Mouse (Mus musculus): ENCODE results near the gene Ccnt1. TPM values are rescaled to one million over a fixed set of nuclear protein-coding genes. Genes with fewer than 3 reads are reported as not detected.

Gene Ccnt1
- polyA plus RNA-seq, 2 experiments, result 19.4 to 45.3 TPM

- Histone ChIP-seq H3K36me3 (ENCODE audit: control insufficient read depth, insufficient read depth, low read length) (no peaks in the 10 kb centered on the region), H3K9me3 (ENCODE audit: control insufficient read depth, low read length) (no peaks in the 10 kb centered on the region), H3K9ac (ENCODE audit: low read depth, low read length, severe bottlenecking) (no peak within 1 kb of the TSS), H3K27me3 (ENCODE audit: control insufficient read depth, insufficient read depth, low read length) (no peaks in the 10 kb centered on the region), H3K4me3 (replicated peaks; ENCODE audit: low read length) (no peak within 1 kb of the TSS), H3K4me1 (ENCODE audit: control insufficient read depth, insufficient read depth, low read length) (no peaks in the 10 kb centered on the region), H3K27ac (replicated peaks; ENCODE audit: low read depth, low read length) (no peak within 1 kb of the TSS), H3K4me2 (replicated peaks; ENCODE audit: low read depth, low read length, severe bottlenecking) (no peak within 1 kb of the TSS)
- no peak for DNase-seq (ENCODE audit: low spot score)
- no peak for ATAC-seq (ENCODE audit: low FRiP score, low read depth)
- WGBS, result 56% methylated on average over 4 of the region's 4 CpGs
- TF ChIP-seq POLR2A (IDR thresholded peaks at IDR 0.05; ENCODE audit: borderline replicate concordance, extremely low read depth, insufficient read depth, insufficient read length), result no peak
Observed at GRCm38 (mm10) chr15:98492102-98492501, 78.6 kb downstream of the Ccnt1 start, which contains the start of gene Olfr279. Gene Olfr279, plus strand, starts transcription at chr15:98492402.

GRCm38 (mm10) chr15:98491332-98491731 lies 79.4 kb downstream of the Ccnt1 start:
- Histone ChIP-seq H3K27me3 (ENCODE audit: control insufficient read depth, insufficient read depth, low read length) (no peaks in the 10 kb centered on the region), H3K9me3 (ENCODE audit: control insufficient read depth, low read length) (no peaks in the 10 kb centered on the region), H3K4me2 (replicated peaks; ENCODE audit: low read depth, low read length, severe bottlenecking) (no peak overlapping the region), H3K4me3 (replicated peaks; ENCODE audit: low read length) (no peak overlapping the region), H3K9ac (ENCODE audit: low read depth, low read length, severe bottlenecking) (no peak overlapping the region), H3K36me3 (ENCODE audit: control insufficient read depth, insufficient read depth, low read length) (no peaks in the 10 kb centered on the region), H3K4me1 (ENCODE audit: control insufficient read depth, insufficient read depth, low read length) (no peaks in the 10 kb centered on the region), H3K27ac (replicated peaks; ENCODE audit: low read depth, low read length) (no peak overlapping the region)
- WGBS, result 88% methylated on average over 2 of the region's 2 CpGs
- no peak for DNase-seq (ENCODE audit: low spot score)
- no peak for TF ChIP-seq POLR2A (IDR thresholded peaks at IDR 0.05; ENCODE audit: borderline replicate concordance, extremely low read depth, insufficient read depth, insufficient read length)
- ATAC-seq (ENCODE audit: low FRiP score, low read depth), result no peak

Small RNAs within 50 kb of the gene (microRNA-seq; reads per million reads assigned to microRNA genes)
- gene Mir1291, result 0.92 reads per million

Other genes with a start within 250 kb of the Ccnt1 start
- gene Olfr284, start 229.9 kb downstream of the Ccnt1 start, polyA plus RNA-seq (2012; rRNA removed), result 0.10 TPM in 1 of 2 replicates, not detected in the other
- not detected in 2 replicates for gene Olfr284, start 229.9 kb downstream of the Ccnt1 start, polyA plus RNA-seq (2014; fragmentation: Nextera tagmentation; extraction: Ambion mirVana)
- 0.10 TPM in 1 of 2 replicates, not detected in the other for gene Olfr283, start 190.0 kb downstream of the Ccnt1 start, polyA plus RNA-seq (2012; rRNA removed)
- not detected in 2 replicates for gene Olfr283, start 190.0 kb downstream of the Ccnt1 start, polyA plus RNA-seq (2014; fragmentation: Nextera tagmentation; extraction: Ambion mirVana)
- gene Olfr282, start 139.7 kb downstream of the Ccnt1 start, polyA plus RNA-seq (2012; rRNA removed), result not detected in 2 replicates
- gene Olfr282, start 139.7 kb downstream of the Ccnt1 start, polyA plus RNA-seq (2014; fragmentation: Nextera tagmentation; extraction: Ambion mirVana), result not detected in 2 replicates
- gene Olfr281, start 118.3 kb downstream of the Ccnt1 start, polyA plus RNA-seq (2012; rRNA removed), result not detected in 2 replicates
- gene Olfr281, start 118.3 kb downstream of the Ccnt1 start, polyA plus RNA-seq (2014; fragmentation: Nextera tagmentation; extraction: Ambion mirVana), result not detected in 2 replicates
- not detected in 2 replicates for gene OR5BS1P, start 101.0 kb downstream of the Ccnt1 start, polyA plus RNA-seq (2012; rRNA removed)
- not detected in 2 replicates for gene OR5BS1P, start 101.0 kb downstream of the Ccnt1 start, polyA plus RNA-seq (2014; fragmentation: Nextera tagmentation; extraction: Ambion mirVana)
- gene Lalba, start 88.2 kb downstream of the Ccnt1 start, polyA plus RNA-seq (2012; rRNA removed), result 0.14 and 0.32 TPM in 2 replicates
- gene Lalba, start 88.2 kb downstream of the Ccnt1 start, polyA plus RNA-seq (2014; fragmentation: Nextera tagmentation; extraction: Ambion mirVana), result not detected in 2 replicates
- gene Olfr279, start 78.5 kb downstream of the Ccnt1 start, polyA plus RNA-seq (2012; rRNA removed), result not detected in 2 replicates
- not detected in 2 replicates for gene Olfr279, start 78.5 kb downstream of the Ccnt1 start, polyA plus RNA-seq (2014; fragmentation: Nextera tagmentation; extraction: Ambion mirVana)
- 99.8 and 105 TPM in 2 replicates for gene Kansl2, start 36.7 kb downstream of the Ccnt1 start, polyA plus RNA-seq (2012; rRNA removed)
- gene Kansl2, start 36.7 kb downstream of the Ccnt1 start, polyA plus RNA-seq (2014; fragmentation: Nextera tagmentation; extraction: Ambion mirVana), result 104 and 108 TPM in 2 replicates
- not detected in 2 replicates for gene 4930415O20Rik, start 81 bp upstream of the Ccnt1 start, polyA plus RNA-seq (2012; rRNA removed)
- 0.37 TPM in 1 of 2 replicates, not detected in the other for gene 4930415O20Rik, start 81 bp upstream of the Ccnt1 start, polyA plus RNA-seq (2014; fragmentation: Nextera tagmentation; extraction: Ambion mirVana)
- 74.0 and 82.0 TPM in 2 replicates for gene Adcy6, start 39.2 kb upstream of the Ccnt1 start, polyA plus RNA-seq (2012; rRNA removed)
- 14.3 and 16.2 TPM in 2 replicates for gene Adcy6, start 39.2 kb upstream of the Ccnt1 start, polyA plus RNA-seq (2014; fragmentation: Nextera tagmentation; extraction: Ambion mirVana)
- 75.2 and 105 TPM in 2 replicates for gene Cacnb3, start 59.9 kb upstream of the Ccnt1 start, polyA plus RNA-seq (2012; rRNA removed)
- 33.9 and 40.8 TPM in 2 replicates for gene Cacnb3, start 59.9 kb upstream of the Ccnt1 start, polyA plus RNA-seq (2014; fragmentation: Nextera tagmentation; extraction: Ambion mirVana)
- gene Ddx23, start 92.0 kb upstream of the Ccnt1 start, polyA plus RNA-seq (2012; rRNA removed), result 47.0 and 54.0 TPM in 2 replicates
- 22.6 and 26.5 TPM in 2 replicates for gene Ddx23, start 92.0 kb upstream of the Ccnt1 start, polyA plus RNA-seq (2014; fragmentation: Nextera tagmentation; extraction: Ambion mirVana)
- gene Rnd1, start 106.5 kb upstream of the Ccnt1 start, polyA plus RNA-seq (2012; rRNA removed), result 1.1 and 1.5 TPM in 2 replicates
- gene Rnd1, start 106.5 kb upstream of the Ccnt1 start, polyA plus RNA-seq (2014; fragmentation: Nextera tagmentation; extraction: Ambion mirVana), result 0.35 and 0.45 TPM in 2 replicates
- 0.48 and 0.55 TPM in 2 replicates for gene Ccdc65, start 137.3 kb upstream of the Ccnt1 start, polyA plus RNA-seq (2012; rRNA removed)
- 0.40 and 0.87 TPM in 2 replicates for gene Ccdc65, start 137.3 kb upstream of the Ccnt1 start, polyA plus RNA-seq (2014; fragmentation: Nextera tagmentation; extraction: Ambion mirVana)
- gene Fkbp11, start 157.3 kb upstream of the Ccnt1 start, polyA plus RNA-seq (2012; rRNA removed), result 58.9 and 90.9 TPM in 2 replicates
- 74.4 and 82.7 TPM in 2 replicates for gene Fkbp11, start 157.3 kb upstream of the Ccnt1 start, polyA plus RNA-seq (2014; fragmentation: Nextera tagmentation; extraction: Ambion mirVana)
- 75.0 and 96.4 TPM in 2 replicates for gene Arf3, start 192.3 kb upstream of the Ccnt1 start, polyA plus RNA-seq (2012; rRNA removed)
- gene Arf3, start 192.3 kb upstream of the Ccnt1 start, polyA plus RNA-seq (2014; fragmentation: Nextera tagmentation; extraction: Ambion mirVana), result 37.4 and 39.6 TPM in 2 replicates
- gene Wnt10b, start 207.2 kb upstream of the Ccnt1 start, polyA plus RNA-seq (2012; rRNA removed), result 13.7 and 14.9 TPM in 2 replicates
- 6.3 and 7.4 TPM in 2 replicates for gene Wnt10b, start 207.2 kb upstream of the Ccnt1 start, polyA plus RNA-seq (2014; fragmentation: Nextera tagmentation; extraction: Ambion mirVana)
- not detected in 2 replicates for gene Wnt1, start 218.9 kb upstream of the Ccnt1 start, polyA plus RNA-seq (2012; rRNA removed)
- gene Wnt1, start 218.9 kb upstream of the Ccnt1 start, polyA plus RNA-seq (2014; fragmentation: Nextera tagmentation; extraction: Ambion mirVana), result 0.08 TPM in 1 of 2 replicates, not detected in the other
- gene Ddn, start 238.6 kb upstream of the Ccnt1 start, polyA plus RNA-seq (2012; rRNA removed), result 0.44 and 0.59 TPM in 2 replicates
- gene Ddn, start 238.6 kb upstream of the Ccnt1 start, polyA plus RNA-seq (2014; fragmentation: Nextera tagmentation; extraction: Ambion mirVana), result 0.14 TPM in 1 of 2 replicates, not detected in the other

Measured in limb, embryonic 14.5 days (tissue).